Mouse (Mus musculus) CH12F3 (cell line): Measurements from ENCODE around the gene Ints5.

ENCODE experiments used
- in situ Hi-C: fragments of 300-500 bp; cut with MboI; formaldehyde crosslinking; loops from 2 replicates; pipeline ENCODE4 v1.14.3; 2020; ENCODE audit warnings: low sequenced_read_pairs

Gene Ints5

DNA sequence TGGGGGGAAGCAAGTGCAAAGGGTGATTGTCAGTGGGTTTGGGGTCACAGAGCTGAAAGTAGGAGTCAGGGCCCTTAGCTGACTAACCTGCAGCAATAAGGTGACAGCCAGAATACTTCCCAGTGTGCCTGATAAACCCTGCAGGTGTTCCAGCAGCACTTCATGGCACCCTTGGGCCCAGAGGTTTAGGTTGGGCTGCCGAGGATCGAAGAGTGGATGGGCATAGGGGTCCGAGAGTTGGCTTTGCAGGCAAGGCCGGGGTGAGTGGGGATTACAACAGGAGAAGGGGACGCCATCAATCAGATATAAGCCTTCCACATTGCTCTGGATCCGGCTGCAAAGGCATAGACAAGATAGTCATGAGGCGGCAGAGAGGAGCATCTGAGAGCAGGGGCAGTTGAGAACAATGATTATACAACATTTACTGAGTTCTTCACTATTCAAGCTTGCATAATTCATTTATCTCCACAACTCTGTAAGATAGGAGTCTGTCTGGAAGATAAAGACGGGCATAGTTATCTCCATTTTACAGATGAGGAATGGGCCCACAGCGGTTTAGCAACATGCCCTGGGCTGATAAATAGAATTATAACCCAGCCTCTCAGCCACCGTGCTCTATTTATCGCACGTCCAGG is 35.2 kb downstream of the Ints5 start:
- in situ Hi-C loops: no loop called here

DNA sequence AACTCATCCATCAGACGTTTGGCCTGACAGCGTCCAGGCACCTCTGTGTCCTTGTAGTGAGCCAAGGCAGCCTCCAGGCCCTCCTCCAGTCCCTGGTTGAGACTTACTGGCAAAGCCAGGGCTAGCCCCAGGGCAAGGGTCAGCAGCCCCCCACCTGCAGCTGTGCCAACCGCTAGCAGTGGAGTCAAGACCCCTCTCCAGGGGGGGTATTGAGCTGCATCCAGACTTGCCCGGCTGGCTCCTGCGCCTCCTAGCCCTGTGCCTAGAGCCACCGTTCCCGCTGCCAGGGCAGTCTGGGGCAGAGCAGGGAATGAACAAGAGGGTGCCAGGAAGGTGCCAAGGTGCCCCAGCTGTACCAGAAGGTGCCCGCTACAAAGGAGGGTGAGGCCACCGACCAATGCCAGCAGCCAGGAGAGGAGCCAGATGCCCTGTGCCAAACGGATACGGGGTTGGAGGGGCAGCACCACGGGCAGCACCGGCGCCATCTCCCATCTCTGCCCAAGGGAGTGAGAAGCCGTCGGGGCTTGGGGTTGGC is 36.0 kb downstream of the Ints5 start:
- in situ Hi-C loops: no loop called here

DNA sequence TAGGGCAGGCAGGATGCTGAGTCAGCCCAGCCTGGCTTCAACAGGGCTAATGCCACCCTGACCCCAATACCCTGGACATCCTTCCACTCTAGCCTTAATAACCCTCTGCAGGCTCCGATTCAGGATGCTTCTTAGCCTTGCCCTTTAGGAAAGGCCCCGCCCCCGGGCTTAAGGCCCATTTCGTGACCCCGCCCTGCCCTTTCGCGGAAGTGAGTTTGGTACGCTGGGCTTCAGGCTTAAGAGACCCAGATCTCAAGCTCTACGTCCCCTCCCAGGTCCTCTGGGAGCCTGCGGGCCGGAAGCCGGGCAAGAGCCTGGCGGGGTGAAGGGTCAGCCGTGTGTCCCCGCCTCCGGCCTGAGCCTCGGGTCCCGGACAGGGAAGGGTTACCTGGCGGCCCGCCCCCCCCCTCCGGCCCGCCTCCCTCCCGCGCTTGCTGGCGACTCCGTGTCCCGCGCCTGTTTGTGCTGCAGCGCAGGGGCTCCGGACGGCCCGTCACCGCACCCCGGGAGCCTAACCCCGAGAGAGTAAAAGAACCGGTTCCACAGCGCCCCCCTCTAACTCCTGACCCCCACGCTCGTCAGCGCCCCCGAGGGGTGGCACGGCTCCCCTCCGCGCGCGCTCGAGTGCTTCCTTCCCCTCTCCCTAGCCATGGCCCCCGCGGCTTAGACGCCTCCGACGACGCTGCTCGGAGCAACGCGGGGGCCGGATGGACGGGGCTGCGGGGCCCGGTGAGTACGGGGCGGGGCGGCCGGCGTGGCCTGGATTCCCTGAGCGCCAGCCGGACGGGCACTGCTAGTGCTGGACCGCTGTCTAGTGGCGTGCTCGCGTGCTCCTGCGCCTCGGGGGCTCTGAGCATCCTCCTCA is 36.7 kb downstream of the Ints5 start, which contains the start of the genes Rom1 and Eml3:
Rom1 (minus strand) TSS at position 133 of the 865 bp plus-strand sequence.
Eml3 (plus strand) TSS at position 329 of the 865 bp plus-strand sequence.
- in situ Hi-C loops: no loop called here

DNA sequence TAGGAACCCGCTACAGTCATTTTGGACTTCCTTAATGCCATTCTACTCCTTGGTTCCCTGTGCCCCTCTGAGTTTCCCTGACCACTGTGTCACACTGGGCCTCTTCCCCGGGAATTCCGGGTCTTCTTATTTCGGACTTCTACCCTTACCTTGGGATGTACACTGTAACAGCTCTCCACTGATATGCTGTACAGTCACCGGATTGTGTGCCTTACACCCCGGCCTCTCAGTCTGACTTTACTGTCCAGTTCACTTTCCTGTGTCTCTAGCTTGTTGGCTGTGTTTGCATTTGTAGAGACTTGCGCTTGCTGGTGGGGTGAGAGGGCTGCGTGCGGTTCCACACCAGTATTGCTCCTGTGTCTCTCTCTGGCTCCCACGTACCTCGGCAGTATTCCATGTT is 37.3 kb downstream of the Ints5 start:
- in situ Hi-C loops: no loop called here

DNA sequence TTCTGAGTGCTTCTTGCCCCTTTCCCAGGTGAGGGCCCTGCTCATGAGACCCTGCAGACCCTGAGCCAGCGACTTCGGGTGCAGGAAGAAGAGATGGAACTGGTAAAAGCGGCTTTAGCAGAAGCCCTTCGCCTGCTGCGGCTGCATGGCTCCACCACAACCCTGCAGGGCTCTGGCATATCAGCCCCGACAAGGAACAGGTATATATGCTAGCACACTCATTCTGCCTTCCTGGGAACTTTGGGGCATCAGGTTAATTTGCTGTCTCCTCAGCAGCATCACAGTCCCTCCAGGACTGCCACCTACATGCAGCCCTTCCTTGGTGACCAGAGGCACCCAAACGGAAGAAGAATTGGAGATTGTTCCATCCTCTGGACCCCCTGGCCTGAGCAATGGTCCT is 38.0 kb downstream of the Ints5 start:
- in situ Hi-C loops: no loop called here

DNA sequence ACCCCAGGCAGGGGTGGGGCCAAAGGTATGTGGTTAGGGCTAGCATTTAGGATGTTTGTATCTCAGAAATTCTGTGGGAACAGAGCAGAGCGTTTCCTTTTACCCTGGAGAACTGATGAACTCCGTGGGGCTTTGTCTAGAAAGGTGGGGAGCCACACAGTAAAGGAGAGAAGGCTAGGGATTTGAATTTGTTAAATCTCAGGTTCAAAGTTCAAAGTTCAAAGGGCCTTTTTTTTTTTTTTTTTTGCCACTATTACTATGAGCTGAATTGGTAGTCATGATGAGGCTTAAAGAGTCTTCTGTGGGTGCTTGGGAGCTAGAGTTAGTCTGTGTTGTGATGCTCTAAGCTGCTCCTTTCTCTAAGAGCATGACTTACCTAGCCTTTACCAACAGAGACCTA is 43.9 kb downstream of the Ints5 start:
- in situ Hi-C loops: no loop called here

DNA sequence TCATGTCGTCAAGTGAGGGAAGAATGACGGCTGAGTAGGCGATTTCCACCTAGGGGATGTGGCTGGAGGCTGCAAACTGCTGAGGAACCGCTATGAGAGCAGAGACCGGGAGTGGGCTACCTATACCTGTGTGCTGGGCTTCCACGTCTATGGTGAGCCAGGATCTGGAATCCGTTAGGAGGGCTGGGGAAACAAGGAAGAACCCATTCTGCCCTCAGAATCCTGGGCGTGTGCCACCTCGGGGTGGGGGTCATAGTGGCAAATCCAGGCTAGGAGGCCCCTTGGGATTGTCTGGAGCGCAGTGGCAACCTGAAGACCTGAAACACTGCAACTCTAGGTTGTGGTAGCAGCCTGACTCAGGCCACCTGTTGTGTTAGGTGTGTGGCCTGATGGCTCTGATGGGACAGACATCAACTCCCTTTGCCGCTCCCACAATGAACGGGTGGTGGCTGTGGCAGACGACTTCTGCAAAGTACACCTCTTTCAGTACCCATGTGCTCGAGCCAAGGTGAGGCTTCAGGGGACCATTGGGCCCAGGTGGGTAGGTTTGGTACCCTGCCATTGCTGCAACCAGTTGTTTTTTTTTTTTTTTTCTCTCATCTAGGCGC is 47.8 kb downstream of the Ints5 start:
- in situ Hi-C loops: no loop called here

DNA sequence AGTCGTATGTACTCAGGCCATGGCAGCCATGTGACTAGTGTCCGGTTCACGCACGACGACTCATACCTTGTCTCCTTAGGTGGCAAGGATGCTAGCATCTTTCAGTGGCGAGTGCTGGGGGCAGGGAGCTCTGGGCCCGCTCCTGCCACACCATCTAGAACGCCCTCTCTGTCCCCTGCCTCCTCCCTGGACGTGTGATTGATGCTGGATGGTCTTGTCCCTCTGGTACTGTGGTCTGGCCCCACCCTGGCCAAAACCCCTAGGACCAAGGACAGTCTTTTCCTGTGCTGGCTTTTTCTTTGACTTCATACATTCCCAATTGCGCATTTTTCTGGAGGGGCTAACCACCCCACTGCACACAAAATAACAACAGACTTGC is 48.3 kb downstream of the Ints5 start:
- in situ Hi-C loops: no loop called here

DNA sequence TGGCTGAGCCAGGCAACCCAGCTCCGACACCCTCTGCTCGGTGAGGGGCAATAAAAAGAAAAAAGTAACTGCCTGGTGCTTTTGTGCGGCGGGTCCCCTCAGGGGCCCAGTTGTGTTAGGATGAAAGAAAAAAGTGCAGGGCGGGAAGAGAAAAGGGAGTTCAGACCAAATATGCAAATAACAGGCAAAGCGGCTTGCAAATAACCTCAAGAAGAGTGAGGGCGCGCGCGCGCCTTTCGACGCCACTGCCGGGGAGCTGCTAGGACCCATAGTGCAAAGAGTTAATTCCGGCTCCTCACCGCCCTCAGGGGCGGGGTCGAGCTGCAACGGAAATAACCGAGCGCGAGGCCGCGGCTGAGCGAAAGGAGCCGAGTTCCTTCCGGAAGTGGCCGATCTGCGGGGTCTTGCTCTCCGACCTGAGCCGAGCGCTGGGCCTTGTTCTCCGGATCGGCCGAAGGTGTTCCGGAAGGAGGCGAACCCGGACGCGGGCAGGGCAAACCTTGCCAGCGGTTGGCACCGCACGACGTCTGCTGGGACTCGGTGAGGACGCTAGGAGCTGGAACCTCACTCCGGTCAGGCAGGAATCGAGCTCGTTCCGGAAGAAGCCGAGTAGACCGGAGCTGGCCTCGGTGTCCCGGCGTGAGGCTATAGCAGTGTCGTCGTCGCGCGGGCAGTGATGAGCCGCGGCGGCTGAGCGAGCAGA is 48.9 kb downstream of the Ints5 start, which contains the start of gene Mta2:
Mta2 (plus strand) TSS at position 361 of the 703 bp plus-strand sequence.
- in situ Hi-C loops: no loop called here

DNA sequence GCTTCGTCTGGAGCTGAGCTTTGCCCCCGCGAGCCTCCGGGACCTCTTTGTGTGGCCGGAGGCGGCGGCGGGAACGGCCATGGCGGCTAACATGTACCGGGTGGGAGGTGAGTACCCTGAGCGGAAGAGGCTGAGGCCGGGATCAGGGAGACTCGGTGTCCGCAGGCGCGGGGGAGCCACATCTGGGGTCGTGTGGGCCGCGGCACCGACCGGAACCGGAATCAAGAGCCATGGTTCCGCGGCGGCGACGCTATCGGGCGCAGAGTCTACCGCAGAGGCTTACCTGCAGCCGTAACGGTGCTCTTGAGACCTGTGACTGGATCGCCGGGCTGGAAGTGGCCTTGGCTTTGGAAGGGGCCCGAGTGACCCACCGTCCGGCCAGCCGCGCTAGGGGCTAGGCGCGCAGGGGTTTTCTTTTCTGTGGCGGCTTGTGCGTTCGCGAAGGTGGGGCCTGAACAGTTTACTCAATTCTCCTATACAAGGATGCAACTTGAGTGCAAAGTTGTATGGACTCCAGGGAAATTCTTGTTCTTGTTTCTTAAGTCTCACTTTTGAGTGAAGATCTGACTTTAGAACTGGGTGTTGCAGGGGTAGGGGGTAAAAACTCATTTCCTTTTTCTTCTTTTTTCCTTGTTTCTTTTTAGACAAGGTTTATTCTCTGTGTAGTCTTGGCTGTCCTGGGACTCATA is 49.6 kb downstream of the Ints5 start:
- in situ Hi-C loops: no loop called here

DNA sequence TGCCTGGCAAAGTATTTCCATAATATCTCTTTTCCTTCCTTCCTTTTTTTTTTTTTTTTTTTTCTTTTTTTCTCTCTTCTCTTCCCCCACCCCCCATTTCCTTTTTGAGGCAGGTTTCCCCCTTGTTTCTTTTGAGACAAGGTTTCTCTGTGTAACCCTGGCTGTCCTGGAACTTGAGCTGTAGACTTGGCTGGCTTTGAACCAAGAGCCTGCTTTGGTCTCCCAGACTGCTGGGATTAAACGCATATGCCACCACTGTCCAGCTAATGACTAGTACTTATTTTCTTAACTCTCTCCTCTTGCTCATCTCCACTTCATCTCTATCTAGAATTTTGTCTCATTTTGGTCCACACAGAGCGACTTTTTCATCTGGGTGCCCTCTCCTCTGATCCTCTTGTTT is 50.2 kb downstream of the Ints5 start:
- in situ Hi-C loops: no loop called here

DNA sequence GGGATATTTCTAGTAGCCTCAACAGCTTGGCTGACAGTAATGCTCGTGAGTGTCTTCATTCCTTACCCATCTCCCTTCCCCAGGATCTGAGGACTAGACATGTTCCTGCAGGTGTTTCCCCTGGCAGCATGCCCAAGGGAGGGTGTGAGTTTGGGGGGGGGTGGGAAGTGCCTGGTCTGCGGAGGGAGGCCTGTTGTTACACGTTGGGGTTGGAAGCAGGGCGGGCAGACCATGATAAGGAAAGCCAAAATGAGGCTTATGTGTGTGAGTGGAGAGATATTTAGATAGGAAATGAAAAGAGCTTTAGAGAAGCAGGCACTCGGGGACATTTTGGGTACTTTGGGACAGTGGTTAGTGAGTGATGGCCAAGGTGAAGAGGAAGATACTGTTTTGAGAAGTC is 51.3 kb downstream of the Ints5 start:
- in situ Hi-C loops: no loop called here

DNA sequence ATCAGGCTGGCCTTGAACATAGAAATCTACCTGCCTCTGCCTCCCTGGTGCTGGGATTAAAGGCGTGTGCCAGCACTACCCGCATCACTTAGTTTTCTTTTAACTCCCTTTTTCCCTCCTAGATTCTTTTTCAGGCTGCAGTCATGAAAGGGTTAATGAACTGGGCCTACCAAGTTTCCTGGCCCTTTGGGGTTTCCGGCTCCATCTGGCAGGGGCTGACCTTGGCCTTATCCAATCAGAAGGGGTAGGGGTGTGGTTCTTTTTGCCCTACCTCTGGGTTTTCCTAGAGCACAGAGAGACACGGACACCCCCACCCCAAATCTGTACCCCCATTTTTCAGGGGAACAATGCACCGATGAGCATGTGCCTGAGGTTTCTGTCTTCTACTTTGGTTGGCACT is 51.9 kb downstream of the Ints5 start:
- in situ Hi-C loops: no loop called here

DNA sequence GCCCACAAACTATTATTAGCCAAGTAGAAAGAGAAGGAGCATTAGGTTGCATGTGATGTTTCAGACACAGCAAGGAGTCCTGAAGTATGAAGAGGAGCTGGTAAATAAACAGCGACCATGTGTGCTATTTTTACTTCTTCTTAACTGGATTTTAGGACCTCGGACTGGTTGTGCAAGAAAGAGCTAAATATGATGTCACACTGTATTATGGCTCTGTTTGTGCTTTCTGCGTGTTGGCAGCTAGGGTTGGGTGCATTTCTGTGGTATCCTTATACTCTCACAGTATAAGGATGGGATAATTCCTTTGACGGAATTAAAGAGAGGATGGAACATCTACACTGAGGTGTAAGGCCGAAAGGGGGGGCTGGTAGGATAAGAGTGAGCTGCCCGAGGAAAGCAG is 52.4 kb downstream of the Ints5 start:
- in situ Hi-C loops: no loop called here

DNA sequence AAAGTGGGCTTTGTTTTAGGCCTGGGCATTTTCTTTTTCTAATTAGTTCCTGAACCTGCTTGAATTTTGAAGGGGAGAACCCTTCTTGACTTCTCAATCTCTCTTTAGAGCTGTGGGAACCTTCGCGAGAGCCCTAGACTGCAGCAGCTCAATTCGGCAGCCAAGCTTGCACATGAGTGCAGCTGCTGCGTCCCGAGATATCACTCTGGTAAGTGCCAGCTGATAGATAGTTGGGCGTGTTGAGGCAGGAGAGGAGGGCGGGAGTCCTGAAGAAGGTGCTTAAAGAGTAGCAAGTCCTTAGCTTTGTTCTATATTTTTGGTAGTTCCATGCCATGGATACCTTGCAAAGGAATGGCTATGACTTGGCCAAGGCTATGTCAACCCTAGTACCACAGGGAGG is 54.1 kb downstream of the Ints5 start:
- in situ Hi-C loops: no loop called here
